Mouse (Mus musculus): ENCODE results near the gene Rabif. TPM values are rescaled to one million over a fixed set of nuclear protein-coding genes. Genes with fewer than 3 reads are reported as not detected.
"Not testable (repeated sequence)": the region's sequence is repeated elsewhere in the genome, so short reads cannot be mapped to it uniquely, and the experiment has no call there.

Gene Rabif
- polyA plus RNA-seq, 1 experiment from 2014 or later, result 45.6 TPM

DNA sequence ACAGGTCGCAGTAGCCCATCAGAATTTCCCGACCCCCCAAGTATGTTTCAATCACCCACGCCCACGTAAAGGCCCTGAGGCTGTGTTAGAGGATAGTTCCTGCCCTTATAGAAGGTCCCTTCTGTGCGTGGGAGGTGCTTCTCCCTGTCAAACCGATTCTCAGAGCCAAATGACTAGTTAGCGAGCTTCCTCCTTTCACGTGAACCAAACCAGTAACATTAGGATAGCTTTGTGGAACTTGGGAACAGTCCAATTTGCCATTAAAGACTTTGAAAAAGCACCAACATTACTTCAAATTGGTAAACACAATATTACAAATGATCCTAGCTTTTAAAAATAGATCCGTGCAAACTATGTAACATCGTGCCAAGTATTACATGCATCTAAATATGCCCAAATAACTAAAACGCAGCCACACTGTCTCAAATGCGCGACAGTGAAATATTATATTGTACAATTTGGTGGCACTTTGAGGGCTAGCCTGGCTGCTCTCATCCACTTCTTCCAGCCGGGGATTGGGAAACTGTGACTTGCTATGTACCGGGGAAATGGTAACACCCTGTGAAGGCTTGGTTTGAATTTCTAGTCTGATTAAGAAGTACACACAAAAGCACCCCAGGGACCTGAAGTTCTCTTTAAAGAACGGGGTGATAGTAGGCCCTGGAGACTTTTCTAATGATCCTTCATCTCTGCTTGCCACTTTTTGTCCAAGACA is 19.6 kb downstream of the Rabif start:
- peak overlapping the region; percentile 56; the same call in 1 of the 2 replicates for H3K9ac ChIP-seq (replicated peaks)
- H3K27ac ChIP-seq (replicated peaks), result no peak overlapping the region
- no peak for ATAC-seq (ENCODE audit: low FRiP score, low read depth)
- H3K4me1 ChIP-seq, result peaks cover 31% of the 10 kb centered on the region
- no peaks in the 10 kb centered on the region for H3K36me3 ChIP-seq
- 44% methylated on average over 16 of the region's 16 CpGs for WGBS
- peak overlapping the region; percentile 43; the same call in 1 of the 2 replicates for H3K4me3 ChIP-seq
- H3K27me3 ChIP-seq, result peaks cover 39% of the 10 kb centered on the region
- peak overlapping the region; percentile 71 for H3K4me2 ChIP-seq (replicated peaks)
- H3K9me3 ChIP-seq, result no peaks in the 10 kb centered on the region

- no peak for ATAC-seq (ENCODE audit: low FRiP score, low read depth)
- 72% methylated on average over 2 of the region's 2 CpGs for WGBS
Observed at GRCm38 (mm10) chr1:134515891-134516290, 21.4 kb downstream of the Rabif start.

GRCm38 (mm10) chr1:134516491-134517198 is 22.2 kb downstream of the Rabif start:
- 6% methylated on average over 4 of the region's 4 CpGs for WGBS
- no peaks in the 10 kb centered on the region for H3K36me3 ChIP-seq
- H3K9me3 ChIP-seq, result no peaks in the 10 kb centered on the region
- peaks cover 38% of the 10 kb centered on the region for H3K27me3 ChIP-seq
- H3K4me2 ChIP-seq (replicated peaks), result no peak overlapping the region
- peak overlapping the region; percentile 56 for H3K27ac ChIP-seq (replicated peaks)
- H3K4me3 ChIP-seq, result no peak overlapping the region
- H3K4me1 ChIP-seq, result peaks cover 31% of the 10 kb centered on the region
- 0 out of 2 replicates have a peak, but pooled peaks have one; percentile 52 for ATAC-seq (ENCODE audit: low FRiP score, low read depth)
- H3K9ac ChIP-seq (replicated peaks), result no peak overlapping the region

More at GRCm38 (mm10) chr1:134515891-134516290, 21.4 kb downstream of the Rabif start:
- Histone ChIP-seq H3K4me1 (peaks cover 31% of the 10 kb centered on the region), H3K9ac (replicated peaks) (no peak overlapping the region), H3K36me3 (no peaks in the 10 kb centered on the region), H3K27me3 (peaks cover 39% of the 10 kb centered on the region), H3K4me2 (replicated peaks) (no peak overlapping the region), H3K9me3 (no peaks in the 10 kb centered on the region), H3K27ac (replicated peaks) (peak overlapping the region; percentile 56; the same call in 1 of the 2 replicates), H3K4me3 (no peak overlapping the region)

GRCm38 (mm10) chr1:134517841-134518240 is 23.4 kb downstream of the Rabif start:
- WGBS, result 97% methylated on average over 14 of the region's 14 CpGs
- H3K27ac ChIP-seq (replicated peaks); H3K4me3 ChIP-seq; H3K4me2 ChIP-seq (replicated peaks); H3K9me3 ChIP-seq; H3K36me3 ChIP-seq; H3K9ac ChIP-seq (replicated peaks); ATAC-seq (ENCODE audit: low FRiP score, low read depth): not testable (repeated sequence)
- Histone ChIP-seq H3K4me1 (peaks cover 25% of the 10 kb centered on the region), H3K27me3 (peaks cover 28% of the 10 kb centered on the region)

- H3K4me3 ChIP-seq, result no peak overlapping the region
- H3K4me1 ChIP-seq, result peaks cover 17% of the 10 kb centered on the region
- H3K36me3 ChIP-seq, result no peaks in the 10 kb centered on the region
- 0 out of 2 replicates have a peak, but pooled peaks have one; percentile 9 for ATAC-seq (ENCODE audit: low FRiP score, low read depth)
- no peak overlapping the region for H3K27ac ChIP-seq (replicated peaks)
- H3K4me2 ChIP-seq (replicated peaks), result no peak overlapping the region
- H3K9ac ChIP-seq (replicated peaks), result no peak overlapping the region
- 14% methylated on average over 7 of the region's 7 CpGs for WGBS
- no peaks in the 10 kb centered on the region for H3K9me3 ChIP-seq
- peaks cover 20% of the 10 kb centered on the region for H3K27me3 ChIP-seq
Observed at GRCm38 (mm10) chr1:134518677-134519076, 24.2 kb downstream of the Rabif start.

DNA sequence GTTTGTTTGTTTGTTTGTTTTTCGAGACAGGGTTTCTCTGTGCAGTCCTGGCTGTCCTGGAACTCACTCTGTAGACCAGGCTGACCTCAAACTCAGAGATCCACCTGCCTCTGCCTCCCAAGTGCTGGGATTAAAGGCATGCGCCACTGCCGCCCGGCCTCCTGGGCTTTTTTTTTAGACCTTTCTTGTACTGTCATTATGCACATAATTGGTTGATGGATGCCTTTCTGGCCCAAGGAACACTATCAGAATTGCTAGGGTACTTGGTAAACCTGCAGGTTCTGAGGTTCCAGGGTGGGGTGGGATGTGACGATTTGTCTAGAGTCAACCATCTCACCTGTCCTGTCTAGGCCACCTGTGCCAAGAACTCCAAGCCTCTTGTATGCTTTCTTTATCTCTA is 24.8 kb downstream of the Rabif start:
- peaks cover 15% of the 10 kb centered on the region; the same call in 1 of the 2 replicates for H3K4me1 ChIP-seq
- WGBS, result 90% methylated on average over 5 of the region's 5 CpGs
- H3K36me3 ChIP-seq; H3K4me2 ChIP-seq (replicated peaks); H3K4me3 ChIP-seq; H3K27ac ChIP-seq (replicated peaks); H3K9ac ChIP-seq (replicated peaks); ATAC-seq (ENCODE audit: low FRiP score, low read depth); H3K9me3 ChIP-seq: not testable (repeated sequence)
- H3K27me3 ChIP-seq, result peaks cover 14% of the 10 kb centered on the region

DNA sequence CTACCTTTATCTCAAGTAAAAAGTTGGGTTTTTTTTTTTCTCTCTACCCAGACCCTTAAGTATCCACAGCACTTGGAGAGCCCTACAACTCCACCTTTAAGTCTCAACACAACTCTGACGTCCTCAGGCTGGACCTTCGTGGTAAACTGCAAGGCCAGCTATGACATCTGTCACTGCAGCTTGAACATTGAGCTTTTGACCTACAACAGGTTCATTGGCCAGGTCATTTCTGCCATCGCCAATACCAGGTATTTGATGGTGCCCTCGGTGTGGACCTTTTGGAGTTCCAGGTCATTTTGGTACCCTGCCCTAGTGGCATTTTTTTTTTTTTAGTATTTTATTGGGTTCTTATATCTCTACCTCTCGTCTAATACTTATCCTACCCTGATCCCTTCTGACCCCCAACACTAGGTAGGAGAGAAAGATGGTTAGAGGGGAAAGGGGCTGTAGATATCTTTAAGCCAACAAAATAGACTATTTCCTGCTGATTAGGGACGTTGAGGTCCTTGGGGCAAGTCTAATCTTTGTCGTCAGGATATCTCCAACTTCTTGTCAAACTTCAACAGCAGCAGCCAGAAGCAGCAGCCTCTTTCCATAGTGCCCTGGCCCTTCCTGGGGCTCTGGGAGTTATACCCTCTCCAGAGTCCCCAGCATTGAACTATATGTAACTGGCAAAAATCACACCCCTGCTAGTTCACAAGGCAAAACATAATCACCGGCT is 25.7 kb downstream of the Rabif start:
- Histone ChIP-seq H3K27me3 (peaks cover 5% of the 10 kb centered on the region), H3K27ac (replicated peaks) (no peak overlapping the region), H3K36me3 (no peaks in the 10 kb centered on the region), H3K9me3 (no peaks in the 10 kb centered on the region), H3K4me2 (replicated peaks) (no peak overlapping the region), H3K4me1 (peaks cover 15% of the 10 kb centered on the region; the same call in 1 of the 2 replicates), H3K9ac (replicated peaks) (no peak overlapping the region), H3K4me3 (no peak overlapping the region)
- ATAC-seq (ENCODE audit: low FRiP score, low read depth), result no peak
- 85% methylated on average over 8 of the region's 8 CpGs for WGBS

- 83% methylated on average over 7 of the region's 7 CpGs for WGBS
- Histone ChIP-seq H3K9me3 (no peaks in the 10 kb centered on the region), H3K36me3 (no peaks in the 10 kb centered on the region)
Observed at GRCm38 (mm10) chr1:134521163-134521562, 26.7 kb downstream of the Rabif start.

DNA sequence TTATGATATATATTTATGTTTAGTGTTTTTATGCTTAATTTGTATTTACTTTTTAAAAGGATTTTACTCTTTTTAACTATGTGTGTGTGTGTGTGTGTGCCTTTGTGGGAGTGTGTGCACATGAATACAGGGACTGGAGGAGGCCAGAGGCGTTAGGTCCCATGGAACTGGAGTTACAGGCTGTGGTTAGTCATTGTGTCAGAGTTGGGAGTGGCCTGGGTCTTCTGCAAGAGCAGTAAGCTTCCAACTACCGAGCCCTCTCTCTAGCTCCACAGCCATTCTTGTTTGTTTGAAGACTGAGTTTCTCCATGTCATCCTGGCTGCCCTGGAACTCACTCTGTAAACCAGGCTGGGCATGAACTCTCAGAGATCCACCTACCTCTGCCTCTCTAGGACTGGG is 27.9 kb downstream of the Rabif start:
- H3K36me3 ChIP-seq, result no peaks in the 10 kb centered on the region
- ATAC-seq (ENCODE audit: low FRiP score, low read depth), result no peak
- WGBS, result 44% methylated on average over 2 of the region's 2 CpGs

More at GRCm38 (mm10) chr1:134521163-134521562, 26.7 kb downstream of the Rabif start:
- no peak for ATAC-seq (ENCODE audit: low FRiP score, low read depth)
- H3K4me2 ChIP-seq (replicated peaks), result no peak overlapping the region
- no peak overlapping the region for H3K27ac ChIP-seq (replicated peaks)
- H3K4me1 ChIP-seq, result peaks cover 13% of the 10 kb centered on the region; the same call in 1 of the 2 replicates
- no peak overlapping the region for H3K9ac ChIP-seq (replicated peaks)
- H3K27me3 ChIP-seq, result no peaks in the 10 kb centered on the region
- no peak overlapping the region for H3K4me3 ChIP-seq

GRCm38 (mm10) chr1:134524424-134524823 is 30.0 kb downstream of the Rabif start:
- no peak overlapping the region for H3K27ac ChIP-seq (replicated peaks)
- WGBS, result 79% methylated on average over 5 of the region's 5 CpGs
- no peak overlapping the region for H3K9ac ChIP-seq (replicated peaks)
- no peaks in the 10 kb centered on the region for H3K9me3 ChIP-seq
- H3K4me3 ChIP-seq, result no peak overlapping the region
- H3K27me3 ChIP-seq, result no peaks in the 10 kb centered on the region
- no peak for ATAC-seq (ENCODE audit: low FRiP score, low read depth)
- H3K4me2 ChIP-seq (replicated peaks), result no peak overlapping the region
- no peaks in the 10 kb centered on the region for H3K4me1 ChIP-seq
- no peaks in the 10 kb centered on the region for H3K36me3 ChIP-seq

More for the DNA sequence above, 27.9 kb downstream of the Rabif start:
- Histone ChIP-seq H3K4me2 (replicated peaks) (no peak overlapping the region), H3K9ac (replicated peaks) (no peak overlapping the region), H3K4me3 (no peak overlapping the region), H3K4me1 (0 out of 2 replicates have a peak, but pooled peaks cover 4% of the 10 kb centered on the region), H3K27ac (replicated peaks) (no peak overlapping the region), H3K27me3 (no peaks in the 10 kb centered on the region), H3K9me3 (no peaks in the 10 kb centered on the region)

- no peaks in the 10 kb centered on the region for H3K9me3 ChIP-seq
- no peaks in the 10 kb centered on the region for H3K4me1 ChIP-seq
- H3K4me3 ChIP-seq, result no peak overlapping the region
- H3K4me2 ChIP-seq (replicated peaks), result no peak overlapping the region
- no peak overlapping the region for H3K9ac ChIP-seq (replicated peaks)
- WGBS, result 84% methylated on average over 1 of the region's 1 CpGs
- no peaks in the 10 kb centered on the region for H3K27me3 ChIP-seq
- no peaks in the 10 kb centered on the region for H3K36me3 ChIP-seq
- H3K27ac ChIP-seq (replicated peaks), result no peak overlapping the region
- no peak for ATAC-seq (ENCODE audit: low FRiP score, low read depth)
Observed at GRCm38 (mm10) chr1:134525015-134525414, 30.6 kb downstream of the Rabif start.
